Mouse (Mus musculus) hindbrain, postnatal 0 days (tissue): ENCODE data around the gene Mast3. TPM values are rescaled to one million over a fixed set of nuclear protein-coding genes. Genes with fewer than 3 reads are reported as not detected.
A peak's percentile ranks its signal among the peaks of the same experiment; 100 is the strongest.

ENCODE experiments used
- ATAC-seq: fragments of 200-750 bp; cut with Nextera tagmentation; 2 replicates; pipeline ENCODE4 v1.8.0; 2017; ENCODE audit warnings: mild to moderate bottlenecking, moderate TSS enrichment, moderate library complexity
- DNase-seq: peaks from one replicate; pipeline ENCODE4 v3.0.0-alpha.2; 2015; ENCODE audit warnings: low spot score
- H3K27ac ChIP-seq: fragments of 300-500 bp; sonication (generic); 2 replicates; pipeline ENCODE4 v1.5.1; 2014; ENCODE audit warnings: mild to moderate bottlenecking
- H3K27me3 ChIP-seq: fragments of 300-500 bp; sonication (generic); 2 replicates; pipeline ENCODE4 v1.6.1; 2014; ENCODE audit warnings: low read length, mixed read lengths; ENCODE audit not compliant: insufficient read depth
- H3K36me3 ChIP-seq: fragments of 300-500 bp; sonication (generic); 2 replicates; pipeline ENCODE4 v1.6.1; 2014; ENCODE audit warnings: low read length, mixed read lengths; ENCODE audit not compliant: insufficient read depth
- H3K4me1 ChIP-seq: fragments of 300-500 bp; sonication (generic); 2 replicates; pipeline ENCODE4 v1.6.1; 2014; ENCODE audit warnings: antibody characterized with exemption, low read length, mixed read lengths; ENCODE audit not compliant: insufficient read depth
- H3K4me2 ChIP-seq: fragments of 300-500 bp; sonication (generic); 2 replicates; pipeline ENCODE4 v1.6.1; 2014; ENCODE audit warnings: low read depth, mild to moderate bottlenecking, low read length, moderate library complexity, mixed read lengths
- H3K4me3 ChIP-seq: fragments of 300-500 bp; sonication (generic); 2 replicates; pipeline ENCODE4 v1.5.1; 2014; ENCODE audit warnings: low read length
- H3K9ac ChIP-seq: fragments of 300-500 bp; sonication (generic); replicated peaks from 2 replicates; pipeline ENCODE4 v1.6.1; 2014; ENCODE audit warnings: mild to moderate bottlenecking, low read length, moderate library complexity, mixed read lengths
- H3K9me3 ChIP-seq: fragments of 300-500 bp; sonication (generic); 2 replicates; pipeline ENCODE4 v1.6.1; 2016; ENCODE audit warnings: low read length, mixed read lengths
- CTCF ChIP-seq: IDR thresholded peaks from 2 replicates; pipeline ENCODE4 v1.5.1; 2016; ENCODE audit warnings: antibody characterized with exemption, control low read depth, low read depth
- WGBS: fragments of 180-500 bp; shearing (Covaris S2); extraction: QIAGEN DNeasy Blood & Tissue Kit; methylation state at CpG from one replicate; pipeline ENCODE4 v1.1.7; 2014; 5-methylcytosine and 5-hydroxymethylcytosine counted together
- polyA plus RNA-seq: library from polyadenylated mRNA; unstranded; fragments of >200 nt; fragmentation: Nextera tagmentation; extraction: Ambion mirVana; gene quantifications from 2 replicates; pipeline ENCODE4 v1.2.1, GENCODE M21; 2015
- total RNA-seq: library from RNA; depleted of rRNA; stranded (reverse); fragments of >200 nt; gene quantifications from 2 replicates; pipeline ENCODE4 v1.2.3, GENCODE M21; 2014

Mast3 gene
- total and polyA plus RNA-seq, 2 experiments from 2014 or later = 16.2 to 42.1 TPM

DNA sequence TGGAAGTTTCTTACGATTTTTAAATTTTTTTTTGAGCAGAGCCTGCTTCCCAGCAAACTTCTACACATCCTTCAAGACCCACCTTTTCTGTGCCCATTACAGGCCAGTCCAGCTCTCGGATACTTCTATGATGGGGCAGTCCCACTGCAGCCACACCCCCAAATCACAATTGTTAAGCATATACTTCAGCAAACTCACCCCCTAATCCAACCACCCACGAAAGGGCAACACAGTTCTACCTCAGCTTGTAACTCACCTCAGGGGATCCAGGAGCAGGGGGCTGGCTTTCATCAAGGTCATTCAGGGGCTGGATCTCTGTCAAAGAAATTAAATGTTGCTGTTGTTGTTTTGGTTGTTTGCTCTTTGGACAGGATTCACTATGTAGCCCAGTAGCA lies 17.8 kb downstream of the Mast3 start:
- Histone ChIP-seq H3K36me3 (peaks cover 43% of the 10 kb centered on the region), H3K9ac (no peak overlapping the region), H3K4me2 (no peak overlapping the region), H3K4me3 (no peak overlapping the region), H3K9me3 (no peaks in the 10 kb centered on the region), H3K27me3 (no peaks in the 10 kb centered on the region), H3K4me1 (peaks cover 6% of the 10 kb centered on the region), H3K27ac (no peak overlapping the region)
- ATAC-seq (no peak), DNase-seq (no peak)
- no peak for TF ChIP-seq CTCF
- 94% methylated on average over 3 of the region's 3 CpGs for WGBS

DNA sequence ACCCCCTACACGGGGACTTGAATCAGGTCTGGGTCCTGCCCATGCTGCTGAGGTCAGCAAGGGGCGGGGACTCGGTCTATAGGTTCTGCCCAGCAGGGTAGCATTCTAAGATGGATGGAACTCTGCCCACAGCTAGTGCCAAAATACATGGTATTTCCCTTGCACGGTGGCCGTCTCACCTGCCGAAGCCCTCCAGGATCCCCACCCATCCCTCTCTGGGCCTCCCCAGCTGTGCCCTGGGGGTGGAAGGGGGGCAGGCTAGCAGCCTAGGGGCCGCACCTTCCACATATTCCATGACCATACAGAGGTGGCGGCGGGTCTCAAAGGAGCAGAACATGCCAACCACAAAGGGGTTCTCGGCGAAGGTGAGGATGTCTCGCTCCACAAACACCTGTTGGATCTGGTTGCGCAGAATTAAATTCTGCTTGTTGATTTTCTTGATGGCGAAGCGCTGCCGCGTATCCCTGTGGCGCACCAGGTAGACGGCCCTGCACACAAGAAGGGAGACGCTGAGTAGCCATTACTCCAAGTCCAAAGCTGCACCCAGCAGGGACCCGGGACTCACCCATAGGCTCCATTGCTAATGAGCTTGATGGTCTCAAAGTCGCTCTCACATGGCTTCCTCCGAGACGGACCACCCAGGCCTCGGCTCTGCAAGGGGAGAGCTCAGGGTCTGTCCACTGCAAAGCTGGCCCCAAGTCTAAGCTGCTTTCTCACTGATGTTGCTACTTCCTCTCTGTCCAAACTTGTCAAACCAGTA lies 18.4 kb downstream of the Mast3 start:
- WGBS = 90% methylated on average over 25 of the region's 25 CpGs
- peaks cover 46% of the 10 kb centered on the region for H3K36me3 ChIP-seq
- no peaks in the 10 kb centered on the region for H3K9me3 ChIP-seq

DNA sequence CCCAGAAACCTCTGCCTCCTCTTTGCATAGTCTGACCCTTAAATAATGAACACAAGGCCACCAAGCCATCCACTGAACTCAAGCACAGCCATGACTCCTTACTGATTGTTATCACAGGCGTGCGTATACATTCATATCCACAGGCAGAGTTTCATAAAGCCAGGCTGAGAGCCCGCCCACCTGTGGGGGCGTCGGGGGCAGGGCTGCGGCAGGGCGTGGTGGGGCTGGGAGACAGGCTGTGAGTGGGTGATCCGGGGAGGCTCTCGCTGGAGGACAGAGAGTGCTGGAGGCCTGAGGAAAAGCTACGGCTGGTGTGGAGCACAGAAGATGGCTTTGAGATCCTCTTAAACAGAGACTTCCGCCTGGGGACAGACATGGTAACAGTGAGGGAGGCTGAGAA lies 24.8 kb downstream of the Mast3 start:
- Histone ChIP-seq H3K4me1 (peaks cover 14% of the 10 kb centered on the region), H3K4me3 (no peak overlapping the region), H3K27ac (no peak overlapping the region), H3K4me2 (no peak overlapping the region), H3K27me3 (no peaks in the 10 kb centered on the region), H3K36me3 (peaks cover 45% of the 10 kb centered on the region), H3K9ac (no peak overlapping the region), H3K9me3 (no peaks in the 10 kb centered on the region)
- ATAC-seq (no peak), DNase-seq (no peak)
- no peak for TF ChIP-seq CTCF
- WGBS = 83% methylated on average over 11 of the region's 11 CpGs

More for the DNA sequence above, 18.4 kb downstream of the Mast3 start:
- Histone ChIP-seq H3K4me1 (peaks cover 6% of the 10 kb centered on the region), H3K27me3 (no peaks in the 10 kb centered on the region), H3K4me2 (no peak overlapping the region), H3K4me3 (no peak overlapping the region), H3K9ac (no peak overlapping the region), H3K27ac (no peak overlapping the region)
- no peak for DNase-seq
- TF ChIP-seq CTCF = no peak
- ATAC-seq = no peak

DNA sequence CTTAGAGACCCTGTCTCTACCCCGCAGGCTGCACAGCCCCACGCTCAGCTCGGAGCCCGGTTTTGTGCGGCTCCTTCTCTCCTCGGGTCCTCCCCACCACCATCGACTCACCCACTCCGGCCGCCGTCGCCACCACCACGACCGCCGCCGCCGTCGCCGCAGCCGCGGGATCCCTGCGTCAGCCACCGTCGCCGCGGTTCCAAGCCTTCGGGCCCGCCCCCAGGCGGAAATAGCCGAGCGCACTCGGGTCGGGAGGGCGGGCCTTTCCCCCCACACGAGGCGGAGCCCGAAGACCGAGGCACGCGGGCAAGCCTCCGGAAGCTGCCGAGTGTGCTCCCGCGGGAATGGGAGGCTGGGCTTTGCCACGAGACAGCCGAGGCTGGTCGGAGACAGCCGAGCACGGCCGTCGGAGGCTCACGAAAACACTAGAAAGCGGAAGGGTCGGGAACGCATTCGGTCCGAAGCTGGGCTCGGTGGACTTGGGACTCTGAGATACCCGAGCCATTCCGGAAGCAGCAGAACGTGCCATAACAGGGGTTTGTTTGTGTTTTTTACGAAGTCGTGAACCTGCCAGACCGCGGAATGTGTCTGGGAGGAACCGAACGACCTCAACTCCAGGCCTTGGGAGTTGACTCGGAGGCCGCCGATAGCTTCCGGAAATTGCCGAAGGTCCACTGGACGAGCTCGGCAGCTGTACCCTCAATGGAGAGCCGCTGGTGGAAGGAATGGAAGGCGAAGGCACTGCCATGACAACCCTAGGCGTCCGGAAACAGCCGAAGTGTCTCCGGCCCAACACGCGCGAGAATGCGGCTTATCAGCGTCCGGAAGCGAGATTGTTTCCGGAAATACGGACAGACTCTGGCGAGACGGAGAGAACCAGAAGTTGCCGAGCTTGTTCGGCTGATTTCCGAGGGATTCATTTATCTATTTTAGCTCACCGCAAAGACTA lies 28.1 kb downstream of the Mast3 start, which contains the start of gene Pik3r2:
Gene Pik3r2 (minus strand): TSS at position 218 of the 949 bp plus-strand sequence.
- peak; percentile 100 for DNase-seq
- Histone ChIP-seq H3K4me1 (peaks cover 27% of the 10 kb centered on the region), H3K27me3 (no peaks in the 10 kb centered on the region), H3K36me3 (peaks cover 29% of the 10 kb centered on the region), H3K9ac (peak within 1 kb of the TSS; percentile 96), H3K9me3 (no peaks in the 10 kb centered on the region), H3K4me3 (peak within 1 kb of the TSS; percentile 76), H3K4me2 (peak within 1 kb of the TSS; percentile 87), H3K27ac (peak within 1 kb of the TSS; percentile 96)
- TF ChIP-seq CTCF = peak; percentile 46
- under 1% methylated on average over 92 of the region's 94 CpGs for WGBS
- ATAC-seq = peak; percentile 94

DNA sequence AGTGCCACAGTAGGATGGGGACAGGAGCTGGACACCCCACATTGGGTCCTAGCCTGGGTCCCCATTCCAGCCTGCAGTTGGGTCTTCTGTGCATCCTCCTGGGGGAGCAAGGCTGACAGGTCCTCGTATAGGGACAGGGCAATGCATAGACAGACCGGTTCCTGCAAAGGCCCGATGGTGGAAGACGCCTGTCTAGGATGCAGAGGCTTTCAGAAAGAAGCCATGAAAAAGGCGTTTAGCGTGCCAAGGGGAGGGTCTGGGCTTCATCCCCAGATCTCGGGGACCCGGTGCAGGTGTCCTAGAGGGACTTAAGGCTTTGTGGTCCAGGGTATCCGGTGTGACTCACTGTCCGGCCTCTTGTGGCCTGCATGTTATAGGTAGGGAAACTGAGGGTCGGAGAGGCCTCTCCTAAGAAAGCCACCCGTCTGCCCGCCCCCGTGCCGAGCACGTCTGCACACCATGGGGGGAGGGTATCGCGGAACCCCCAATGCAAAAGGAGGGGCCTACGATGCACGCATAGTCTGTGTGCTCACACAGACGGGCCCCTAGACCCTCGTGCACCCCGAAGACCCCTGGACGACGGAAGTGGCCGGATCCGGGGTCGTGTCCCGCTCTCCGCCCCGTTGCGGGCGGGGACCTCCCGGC lies 28.9 kb downstream of the Mast3 start:
- Histone ChIP-seq H3K4me1 (peaks cover 27% of the 10 kb centered on the region), H3K27ac (peak overlapping the region; percentile 96), H3K9me3 (no peaks in the 10 kb centered on the region), H3K36me3 (peaks cover 28% of the 10 kb centered on the region), H3K9ac (peak overlapping the region; percentile 96), H3K27me3 (no peaks in the 10 kb centered on the region), H3K4me2 (peak overlapping the region; percentile 87), H3K4me3 (peak overlapping the region; percentile 76)
- ATAC-seq = no peak
- peak; percentile 32 for DNase-seq
- no peak for TF ChIP-seq CTCF
- WGBS = 1% methylated on average over 34 of the region's 34 CpGs

DNA sequence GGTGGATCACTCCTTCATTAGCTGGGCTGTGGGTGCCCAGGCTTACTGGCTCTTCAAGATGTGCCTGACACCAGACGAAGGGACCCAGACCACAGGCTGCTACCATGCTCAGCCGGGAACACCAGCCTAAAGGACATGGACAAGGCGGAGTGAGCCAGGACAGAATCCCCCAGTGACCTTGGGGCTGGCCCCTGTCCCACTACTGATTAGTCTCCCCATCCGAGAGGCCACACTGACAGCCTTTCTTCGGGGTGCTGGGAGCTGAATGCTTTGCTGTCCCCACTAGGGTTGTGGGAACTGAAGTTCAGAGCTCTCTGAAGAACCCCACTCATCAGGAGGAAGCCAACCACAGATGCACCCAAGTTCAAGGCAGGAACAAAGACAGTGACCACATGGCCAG lies 29.6 kb downstream of the Mast3 start:
- Histone ChIP-seq H3K4me1 (peaks cover 27% of the 10 kb centered on the region), H3K9ac (peak overlapping the region; percentile 96), H3K9me3 (no peaks in the 10 kb centered on the region), H3K27ac (peak overlapping the region; percentile 96; the same call in 1 of the 2 replicates), H3K27me3 (no peaks in the 10 kb centered on the region), H3K4me2 (peak overlapping the region; percentile 87), H3K36me3 (peaks cover 28% of the 10 kb centered on the region), H3K4me3 (peak overlapping the region; percentile 76)
- no peak for DNase-seq
- TF ChIP-seq CTCF = no peak
- WGBS = 69% methylated on average over 5 of the region's 5 CpGs
- no peak for ATAC-seq
